Mouse (Mus musculus): ENCODE data around the gene Gatd1.
"Not testable (repeated sequence)": the region's sequence is repeated elsewhere in the genome, so short reads cannot be mapped to it uniquely, and the experiment has no call there.

The Gatd1 gene

DNA sequence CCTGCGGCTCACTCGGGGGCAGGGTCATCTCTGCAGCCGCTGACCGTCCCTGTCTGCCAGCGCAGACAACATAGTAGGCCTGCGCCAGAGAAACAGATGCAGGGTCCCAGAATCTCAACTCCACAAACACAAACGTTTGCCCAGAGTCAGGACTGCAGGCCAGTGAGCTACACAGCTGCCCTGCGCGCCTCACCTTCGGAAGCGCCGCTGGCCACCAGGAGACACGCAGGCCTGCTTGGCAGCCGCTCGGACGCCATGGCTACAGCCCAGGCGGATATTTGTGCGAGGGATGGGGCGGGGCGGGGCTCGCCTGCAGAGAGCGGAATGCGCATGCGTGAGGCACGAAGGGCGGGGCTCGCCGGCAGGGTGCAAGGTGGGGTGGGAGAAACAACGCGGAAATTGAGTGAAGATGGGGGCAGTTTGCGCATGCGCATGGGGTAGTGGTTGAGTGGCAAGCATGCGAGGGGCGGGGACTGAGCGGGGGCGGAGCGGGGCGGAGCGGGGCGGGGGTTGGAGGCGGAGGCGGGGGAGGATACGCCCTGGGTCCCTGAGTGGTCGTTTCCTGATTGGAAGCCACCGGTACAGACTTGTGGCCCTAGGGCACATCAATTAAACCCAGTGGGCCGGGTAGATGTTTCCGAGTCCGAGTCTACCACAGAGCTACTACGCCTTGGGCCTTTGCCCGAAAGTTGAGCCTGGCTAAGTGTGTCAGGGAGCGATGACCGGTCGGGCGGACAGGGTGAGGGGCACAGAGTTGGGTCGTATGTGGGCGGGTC is at the start of gene Gatd1:
TSS of gene Gatd1 (minus strand) at position 328 of the 776 bp plus-strand sequence.
- DNase-seq (ENCODE audit: low read depth) = peak; percentile 99

DNA sequence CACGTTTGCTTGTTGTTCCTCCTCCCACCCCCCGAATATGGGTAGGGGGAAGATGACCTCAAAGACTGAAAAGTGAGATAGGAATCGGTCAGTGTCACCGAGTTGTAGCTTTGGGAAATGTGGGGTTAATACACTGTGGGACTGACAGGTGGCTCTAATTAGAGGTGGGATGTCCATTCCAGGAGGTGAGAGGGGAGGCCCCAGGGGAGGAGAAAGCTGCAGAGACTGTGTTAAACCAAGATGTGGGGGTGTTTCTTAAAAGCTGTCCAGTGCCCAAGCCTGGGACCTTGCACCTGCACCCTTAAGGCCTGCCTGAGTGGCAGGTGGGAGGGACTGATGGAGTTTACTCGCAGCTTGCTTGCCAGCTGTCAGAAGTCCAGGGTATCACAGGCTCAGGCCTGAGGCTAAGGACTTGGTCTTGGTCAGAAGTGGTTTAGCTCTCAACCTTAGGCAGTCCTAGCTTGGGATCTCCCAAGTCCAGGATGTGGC is 48.4 kb upstream of the Gatd1 start:
- DNase-seq (ENCODE audit: low read depth) = peak; percentile 65

- no peak for DNase-seq (ENCODE audit: low read depth)
Measured at GRCm38 (mm10) chr7:141461521-141462332, 47.8 kb upstream of the Gatd1 start.

DNA sequence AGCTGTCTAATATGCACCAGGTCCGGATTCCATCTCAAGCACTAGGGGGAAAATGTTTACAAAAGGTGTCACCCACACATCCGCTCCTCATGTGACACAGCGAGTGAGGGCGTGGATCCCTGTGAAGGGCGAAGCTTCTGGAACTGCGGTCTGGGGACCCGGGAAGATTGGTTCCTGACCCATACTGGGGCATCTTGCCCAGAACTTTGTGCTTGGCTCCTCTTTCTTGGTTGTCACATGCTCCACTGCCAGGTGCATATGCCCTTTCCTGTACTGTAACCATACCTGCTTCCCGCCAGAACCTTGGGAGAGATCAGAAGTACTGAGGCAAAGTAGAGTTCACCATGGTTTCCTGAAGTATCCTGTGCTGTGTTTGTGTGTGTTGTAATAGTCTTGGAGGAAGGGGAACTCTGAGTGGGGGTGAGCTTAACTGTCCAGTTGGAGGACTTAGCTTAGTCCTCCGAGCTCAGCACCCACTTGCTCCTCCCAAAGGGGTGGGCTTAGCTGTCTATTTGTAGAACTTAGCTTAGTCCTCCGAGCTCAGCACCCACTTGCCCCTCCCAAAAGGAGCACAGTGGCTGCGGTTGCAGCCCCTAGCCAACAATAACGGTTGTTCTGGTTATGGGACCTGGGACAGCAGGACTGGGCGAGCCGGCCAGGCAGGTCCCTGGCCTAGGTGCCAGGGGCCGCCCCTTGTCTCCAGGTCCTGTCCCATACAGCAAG is 46.6 kb upstream of the Gatd1 start, which contains the start of gene Cracr2b:
TSS of gene Cracr2b (plus strand) at position 704 of the 723 bp plus-strand sequence.
- DNase-seq (ENCODE audit: low read depth) = no peak

DNA sequence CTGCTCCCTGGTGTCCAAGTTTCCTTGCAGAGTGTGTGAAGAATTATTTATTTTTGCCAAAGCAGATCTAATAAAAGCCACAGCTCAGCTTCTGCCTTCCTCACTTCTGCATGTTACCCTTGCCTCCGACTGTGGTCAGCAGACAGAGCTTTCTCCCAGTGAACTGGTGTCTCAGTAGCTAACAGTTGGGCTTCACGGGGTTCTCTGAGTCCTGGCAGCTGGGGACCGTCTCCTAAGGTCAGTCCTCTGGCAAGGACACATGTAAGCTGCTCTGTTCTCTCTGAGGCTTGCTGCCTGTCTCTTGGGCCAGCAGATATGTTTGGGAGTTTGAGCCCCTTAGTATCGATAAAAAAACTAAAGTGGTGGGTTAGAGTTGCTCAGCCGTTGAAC is 46.1 kb upstream of the Gatd1 start:
- DNase-seq (ENCODE audit: low read depth) = no peak

DNA sequence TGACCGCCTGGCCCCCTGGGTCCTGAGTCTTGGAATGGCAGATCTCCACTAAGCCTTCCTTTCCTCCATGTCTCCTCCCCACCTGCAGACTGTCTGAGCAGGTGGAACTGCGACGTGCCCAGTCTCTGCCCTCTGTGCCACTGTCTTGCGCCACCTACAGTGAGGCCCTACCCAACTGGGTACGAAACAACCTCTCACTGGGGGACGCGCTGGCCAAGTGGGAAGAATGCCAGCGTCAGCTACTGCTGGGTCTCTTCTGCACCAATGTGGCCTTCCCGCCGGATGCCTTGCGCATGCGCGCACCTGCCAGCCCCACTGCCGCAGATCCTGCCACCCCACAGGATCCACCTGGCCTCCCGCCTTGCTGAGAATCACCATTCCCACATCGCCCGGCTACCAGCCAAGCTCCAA is 45.4 kb upstream of the Gatd1 start:
- DNase-seq (ENCODE audit: low read depth) = no peak

GRCm38 (mm10) chr7:141458661-141459060 is 44.7 kb upstream of the Gatd1 start:
- no peak for DNase-seq (ENCODE audit: low read depth)

GRCm38 (mm10) chr7:141457986-141458660 is 44.2 kb upstream of the Gatd1 start:
- peak; percentile 73 for DNase-seq (ENCODE audit: low read depth)

DNA sequence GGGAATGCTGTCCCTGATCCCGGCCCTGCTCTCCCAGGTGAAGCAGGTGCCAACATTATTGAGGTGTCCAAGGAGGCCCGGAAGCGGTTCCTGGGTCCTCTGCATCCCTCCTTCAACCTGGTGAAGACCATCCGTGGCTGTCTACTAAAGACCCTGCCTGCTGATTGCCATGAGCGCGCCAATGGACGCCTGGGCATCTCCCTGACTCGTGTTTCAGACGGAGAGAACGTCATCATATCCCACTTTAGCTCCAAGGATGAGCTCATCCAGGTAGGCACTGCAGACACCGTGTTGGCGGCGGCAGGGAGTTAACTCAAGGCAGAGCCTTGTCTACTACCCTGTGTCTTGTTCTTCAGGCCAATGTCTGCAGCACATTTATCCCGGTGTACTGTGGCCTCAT is 43.3 kb upstream of the Gatd1 start:
- DNase-seq (ENCODE audit: low read depth) = no peak

DNA sequence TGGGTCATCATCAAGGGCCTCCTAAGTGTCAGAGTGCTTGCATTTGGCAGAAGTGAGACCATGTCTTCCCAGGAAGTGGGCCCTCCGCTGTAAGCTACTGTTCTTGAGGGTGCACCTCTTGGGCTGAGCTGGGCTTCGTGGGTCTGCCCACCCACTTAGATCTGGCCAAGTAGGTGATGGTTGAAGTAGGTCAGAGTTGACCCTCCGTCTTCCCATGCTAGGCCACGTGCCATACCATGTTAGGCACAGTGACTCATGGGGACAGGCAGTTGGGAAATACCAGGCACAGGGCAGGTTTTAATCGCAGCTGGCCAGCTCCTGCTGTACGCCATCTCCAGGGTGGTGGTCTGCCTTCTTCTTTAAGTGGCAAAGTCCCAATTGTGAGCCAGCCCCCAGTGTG is 42.8 kb upstream of the Gatd1 start:
- no peak for DNase-seq (ENCODE audit: low read depth)

DNA sequence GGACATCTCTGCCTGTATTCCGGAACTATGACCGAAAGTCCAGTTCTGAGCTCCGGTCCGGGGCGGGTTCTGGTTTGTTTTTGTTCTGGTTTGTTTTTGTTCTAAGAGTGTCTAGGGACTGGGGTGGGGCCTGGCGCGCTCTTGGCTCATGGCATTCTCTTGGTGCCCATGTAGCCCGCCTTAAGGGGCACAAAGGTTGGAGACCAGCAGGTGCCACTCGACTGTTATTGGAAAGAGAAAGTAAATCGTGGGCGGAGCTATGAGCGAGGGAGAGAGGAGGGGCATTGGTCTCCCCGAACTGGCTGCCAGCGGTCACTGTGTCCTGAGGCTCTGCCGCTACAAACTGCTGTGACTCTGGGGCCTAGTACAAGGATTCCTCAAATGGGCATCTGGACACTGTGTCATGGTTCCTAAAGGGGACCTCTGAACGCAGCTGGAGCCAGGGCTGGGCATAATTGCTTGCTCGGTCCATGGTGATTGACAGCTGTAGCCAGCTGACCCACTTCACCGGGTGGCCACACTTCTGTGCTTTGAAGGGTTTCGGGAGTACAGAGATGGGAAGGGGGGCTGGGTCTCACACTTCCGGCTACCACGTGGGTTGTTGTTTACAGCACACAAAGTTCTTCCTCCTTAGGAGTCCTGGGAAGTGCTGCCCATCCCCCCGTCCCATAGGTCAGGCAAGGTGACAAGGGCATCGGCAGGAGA is 41.8 kb upstream of the Gatd1 start:
- DNase-seq (ENCODE audit: low read depth) = peak; percentile 64

- DNase-seq (ENCODE audit: low read depth) = peak; percentile 90
Measured at GRCm38 (mm10) chr7:141454967-141455551, 41.1 kb upstream of the Gatd1 start, which contains the start of gene Pnpla2. Pnpla2 (plus strand) TSS chr7:141455198.

- DNase-seq (ENCODE audit: low read depth) = no peak
Measured at GRCm38 (mm10) chr7:141453636-141454035, 39.7 kb upstream of the Gatd1 start.

- DNase-seq (ENCODE audit: low read depth) = no peak
Measured at GRCm38 (mm10) chr7:141451928-141452327, 38.0 kb upstream of the Gatd1 start.

DNA sequence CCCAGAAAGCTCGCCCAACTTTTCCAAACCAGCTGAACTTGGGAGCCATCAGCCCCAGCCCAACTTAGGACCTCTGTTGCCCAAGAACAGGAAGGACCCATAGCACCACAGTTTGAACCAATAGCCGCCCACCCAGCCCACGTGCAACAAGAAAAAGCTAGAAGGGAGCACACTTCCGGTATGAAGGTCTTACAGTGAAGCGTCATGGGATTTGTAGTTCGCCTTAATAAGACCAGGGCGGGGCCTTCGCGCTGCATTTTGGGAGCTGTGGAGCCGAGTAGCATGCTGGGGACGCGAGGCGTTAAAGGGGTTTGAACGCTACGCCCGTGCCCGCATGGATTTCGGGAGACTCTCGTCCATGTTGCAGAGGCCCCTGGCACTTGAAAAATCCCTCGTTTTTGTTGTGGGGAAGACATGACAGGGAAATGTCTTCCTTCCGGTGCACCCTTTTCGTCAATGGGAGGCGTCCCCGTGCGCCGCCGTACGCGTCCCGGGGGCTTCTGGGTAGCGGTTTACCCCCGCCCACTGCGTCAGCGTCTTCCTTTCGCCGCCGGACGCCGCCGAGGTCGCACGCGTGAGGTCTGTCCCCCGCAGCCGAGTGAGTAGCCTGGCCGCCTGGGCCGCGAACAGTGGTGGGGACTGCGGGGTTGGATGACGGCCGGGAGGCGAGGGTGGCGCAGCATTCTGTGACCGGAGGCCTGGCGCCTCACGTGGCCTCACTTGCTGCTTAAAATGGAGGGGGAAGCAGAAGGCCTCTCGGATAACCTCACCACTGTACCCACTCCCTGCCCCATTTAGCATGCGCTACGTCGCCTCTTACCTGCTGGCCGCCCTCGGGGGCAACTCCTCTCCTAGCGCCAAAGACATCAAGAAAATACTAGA is 33.4 kb upstream of the Gatd1 start, which contains the start of gene Rplp2:
TSS of gene Rplp2 (plus strand) at position 261 of the 882 bp plus-strand sequence.
- peak; percentile 91 for DNase-seq (ENCODE audit: low read depth)

GRCm38 (mm10) chr7:141446374-141446773 is 32.4 kb upstream of the Gatd1 start:
- not testable (repeated sequence) for DNase-seq (ENCODE audit: low read depth)

DNA sequence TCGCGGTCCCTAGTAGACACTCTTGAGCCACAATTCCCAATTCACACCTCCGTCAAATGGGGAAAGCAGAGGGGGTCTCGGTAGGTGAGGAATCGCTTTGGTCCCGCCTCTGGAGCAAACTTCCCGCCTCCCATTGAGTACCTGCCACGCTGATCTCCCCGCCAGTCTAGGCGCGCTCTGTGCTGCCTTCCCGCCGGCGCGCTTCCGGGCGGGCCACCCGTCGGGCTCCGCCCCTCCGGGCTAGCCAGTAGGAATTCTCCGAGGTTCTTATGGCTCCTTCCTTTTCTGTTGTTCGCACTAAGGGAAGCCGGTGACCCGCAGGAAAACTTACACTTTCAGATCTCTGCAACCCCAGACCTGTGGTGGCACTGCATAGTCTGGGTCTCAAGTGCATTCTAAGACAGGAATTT is 29.9 kb upstream of the Gatd1 start, which contains the start of gene Pidd1:
TSS of gene Pidd1 (minus strand) at position 198 of the 410 bp plus-strand sequence.
- DNase-seq (ENCODE audit: low read depth) = peak; percentile 83

DNA sequence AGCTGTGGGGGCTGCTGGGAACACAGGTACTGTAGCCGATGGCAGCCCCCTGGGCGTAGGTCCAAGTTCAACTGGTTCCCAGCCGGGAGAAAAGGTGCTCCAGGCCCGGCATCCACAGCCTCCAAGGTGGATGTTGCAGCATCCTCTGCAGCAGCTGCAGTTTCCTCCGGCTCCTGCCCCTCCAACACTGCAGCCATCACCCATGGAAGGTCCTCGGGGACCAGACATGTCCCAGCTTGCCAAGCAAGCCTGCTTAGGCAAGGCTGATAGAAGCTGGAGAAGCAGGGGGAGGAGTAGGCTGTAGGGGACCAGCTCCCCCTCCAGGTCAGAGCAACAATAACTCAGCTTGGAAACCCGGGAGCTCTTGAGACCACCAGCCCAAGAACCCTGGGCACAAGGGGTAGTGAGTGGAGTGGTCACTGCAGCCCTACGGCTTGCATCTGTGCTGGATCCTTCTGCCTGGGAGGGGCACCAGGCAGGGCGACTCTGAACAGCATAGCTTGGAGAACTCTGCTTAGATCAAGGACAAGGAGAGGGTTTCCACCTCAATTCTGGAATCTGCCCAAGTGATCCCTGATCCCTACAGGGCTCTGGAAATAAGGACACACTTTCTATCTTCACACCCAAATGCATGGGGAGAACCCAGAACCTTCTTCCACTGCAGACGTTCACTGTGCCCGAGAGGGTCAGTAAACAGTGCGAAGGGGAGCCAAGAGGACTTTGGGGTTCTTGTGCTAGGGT is 29.3 kb upstream of the Gatd1 start:
- peak; percentile 70 for DNase-seq (ENCODE audit: low read depth)

DNA sequence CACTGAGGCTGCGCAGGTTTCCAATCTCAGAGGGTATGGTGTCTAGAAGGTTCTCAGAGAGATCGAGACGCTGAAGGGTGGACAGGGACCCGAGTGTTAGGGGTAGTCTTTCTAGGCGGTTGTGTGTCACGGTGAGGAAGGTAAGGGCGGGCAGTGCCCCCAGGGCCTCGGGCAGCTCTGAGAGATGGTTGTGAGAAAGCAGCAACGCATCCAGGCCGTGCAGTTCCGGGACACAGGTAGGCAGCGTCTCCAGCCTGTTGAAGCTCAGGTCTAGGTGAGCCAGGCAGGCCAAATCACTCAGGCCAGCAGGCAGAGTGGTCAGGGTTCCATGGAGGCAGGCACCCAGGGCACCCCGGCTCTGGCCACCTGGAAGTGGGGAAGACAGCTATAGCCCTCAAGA is 28.3 kb upstream of the Gatd1 start:
- no peak for DNase-seq (ENCODE audit: low read depth)
